Mouse (Mus musculus) MEL (cell line): ENCODE results near the gene Fgd2. TPM values are rescaled to one million over a fixed set of nuclear protein-coding genes. Genes with fewer than 3 reads are reported as not detected.

ENCODE experiments used
- DNase-seq: peaks from one replicate; pipeline ENCODE4 v3.0.0; 2011; ENCODE audit warnings: low read depth, low spot score
- H3K27ac ChIP-seq: 2 replicates; pipeline ENCODE4 v1.5.1; 2012; ENCODE audit warnings: low read depth, mild to moderate bottlenecking, control low read depth, low read length, moderate library complexity; ENCODE audit not compliant: control insufficient read depth
- H3K27me3 ChIP-seq, 2 experiments: fragments of 150-350 bp in 1 of 2; sonication (generic) in 1 of 2; 2 replicates each; pipeline ENCODE4 v1.6.1; 2012; ENCODE audit warnings: low read length in 2 of 2, mild to moderate bottlenecking in 2 of 2, improper control_type of control experiment in 1 of 2, moderate library complexity in 1 of 2; ENCODE audit not compliant: insufficient read depth in 2 of 2, control insufficient read depth in 1 of 2
- H3K36me3 ChIP-seq, 2 experiments: 2 replicates each; pipeline ENCODE4 v1.6.1; 2012 to 2014; ENCODE audit warnings: low read length in 2 of 2, improper control_type of control experiment in 1 of 2, inconsistent platforms in 1 of 2, mild to moderate bottlenecking in 1 of 2; ENCODE audit not compliant: insufficient read depth in 2 of 2, control insufficient read depth in 1 of 2
- H3K4me1 ChIP-seq, 2 experiments: fragments of 150-350 bp in 1 of 2; sonication (generic) in 1 of 2; 2 replicates each; pipeline ENCODE4 v1.6.1; 2012; ENCODE audit warnings: low read length in 2 of 2, improper control_type of control experiment in 1 of 2, mild to moderate bottlenecking in 1 of 2; ENCODE audit not compliant: insufficient read depth in 2 of 2, control insufficient read depth in 1 of 2
- H3K4me3 ChIP-seq, 2 experiments: fragments of 150-350 bp in 1 of 2; sonication (generic) in 1 of 2; 2 replicates each; pipeline ENCODE4 v1.5.1; 2012; ENCODE audit warnings: low read depth in 2 of 2, low read length in 2 of 2, mild to moderate bottlenecking in 2 of 2, moderate library complexity in 2 of 2, control low read depth in 1 of 2, improper control_type of control experiment in 1 of 2; ENCODE audit not compliant: control insufficient read depth in 1 of 2, insufficient read depth in 1 of 2
- H3K79me2 ChIP-seq: 2 replicates; pipeline ENCODE4 v1.6.1; 2012; ENCODE audit warnings: mild to moderate bottlenecking, low read length, moderate library complexity; ENCODE audit not compliant: control insufficient read depth, poor library complexity, insufficient read depth
- H3K9ac ChIP-seq: 2 replicates; pipeline ENCODE4 v1.6.1; 2012; ENCODE audit warnings: low read depth, mild to moderate bottlenecking, control low read depth, low read length, moderate library complexity; ENCODE audit not compliant: control insufficient read depth, poor library complexity, severe bottlenecking
- H3K9me3 ChIP-seq: fragments of 150-350 bp; sonication (generic); replicated peaks from 2 replicates; pipeline ENCODE4 v1.6.1; 2012; ENCODE audit warnings: mild to moderate bottlenecking, low read length, improper control_type of control experiment, moderate library complexity; ENCODE audit not compliant: insufficient read depth
- BHLHE40 ChIP-seq: IDR thresholded peaks from 2 replicates; pipeline ENCODE4 v1.6.1; 2012; ENCODE audit warnings: low read depth, mild to moderate bottlenecking, inconsistent platforms, low read length, improper control_type of control experiment, borderline replicate concordance
- CHD1 ChIP-seq: IDR thresholded peaks from 2 replicates; pipeline ENCODE4 v1.6.1; 2012; ENCODE audit warnings: low read depth, mild to moderate bottlenecking, inconsistent platforms, low read length, improper control_type of control experiment
- CHD2 ChIP-seq: IDR thresholded peaks from 2 replicates; pipeline ENCODE4 v1.6.1; 2011; ENCODE audit warnings: low read length, improper control_type of control experiment
- ELF1 ChIP-seq: IDR thresholded peaks from 2 replicates; pipeline ENCODE4 v1.6.1; 2014; ENCODE audit warnings: low read depth, mild to moderate bottlenecking, inconsistent platforms, low read length, improper control_type of control experiment, moderate library complexity
- EP300 ChIP-seq, 2 experiments: IDR thresholded peaks; 2 replicates each; pipeline ENCODE4 v1.6.1; 2011; ENCODE audit warnings: improper control_type of control experiment in 2 of 2, low read length in 2 of 2, low read depth in 1 of 2, mild to moderate bottlenecking in 1 of 2
- ETS1 ChIP-seq: IDR thresholded peaks from 2 replicates; pipeline ENCODE4 v1.6.1; 2012; ENCODE audit warnings: low read depth, mild to moderate bottlenecking, inconsistent platforms, low read length, improper control_type of control experiment, moderate library complexity
- GABPA ChIP-seq: IDR thresholded peaks from 2 replicates; pipeline ENCODE4 v1.6.1; 2012; ENCODE audit warnings: low read depth, mild to moderate bottlenecking, inconsistent platforms, low read length, improper control_type of control experiment, moderate library complexity
- HCFC1 ChIP-seq: IDR thresholded peaks from 2 replicates; pipeline ENCODE4 v1.6.1; 2012; ENCODE audit warnings: low read depth, mild to moderate bottlenecking, inconsistent platforms, low read length, improper control_type of control experiment, moderate library complexity
- JUND ChIP-seq: IDR thresholded peaks from 2 replicates; pipeline ENCODE4 v1.6.1; 2011; ENCODE audit warnings: low read depth, mild to moderate bottlenecking, improper control_type of control experiment, low read length
- MAFK ChIP-seq: IDR thresholded peaks from 2 replicates; pipeline ENCODE4 v1.6.1; 2011; ENCODE audit warnings: low read depth, mild to moderate bottlenecking, low read length, improper control_type of control experiment, borderline replicate concordance
- MAZ ChIP-seq: IDR thresholded peaks from 2 replicates; pipeline ENCODE4 v1.6.1; 2012; ENCODE audit warnings: low read depth, mild to moderate bottlenecking, inconsistent platforms, low read length, improper control_type of control experiment
- MXI1 ChIP-seq: IDR thresholded peaks from 2 replicates; pipeline ENCODE4 v1.6.1; 2011; ENCODE audit warnings: mild to moderate bottlenecking, low read depth, low read length, improper control_type of control experiment
- MYB ChIP-seq: IDR thresholded peaks from 2 replicates; pipeline ENCODE4 v1.6.1; 2011; ENCODE audit warnings: mild to moderate bottlenecking, low read depth, low read length, improper control_type of control experiment
- POLR2A ChIP-seq, 2 experiments: IDR thresholded peaks; 2 replicates each; pipeline ENCODE4 v1.6.1; 2011 to 2012; ENCODE audit warnings: low read length in 2 of 2, mild to moderate bottlenecking in 2 of 2, control low read depth in 1 of 2, improper control_type of control experiment in 1 of 2, low read depth in 1 of 2, moderate library complexity in 1 of 2; ENCODE audit not compliant: control insufficient read depth in 1 of 2, insufficient read depth in 1 of 2, poor library complexity in 1 of 2
- SMC3 ChIP-seq: IDR thresholded peaks from 2 replicates; pipeline ENCODE4 v1.6.1; 2011; ENCODE audit warnings: low read depth, low read length, improper control_type of control experiment
- USF1 ChIP-seq: IDR thresholded peaks from 2 replicates; pipeline ENCODE4 v1.6.1; 2014; ENCODE audit warnings: low read depth, mild to moderate bottlenecking, inconsistent platforms, low read length, improper control_type of control experiment, moderate library complexity
- polyA plus RNA-seq, 2 experiments: library from polyadenylated mRNA; stranded (reverse) in 1 of 2; unstranded in 1 of 2; fragments of >175 nt in 1 of 2; fragments of >200 nt in 1 of 2; gene quantifications; 2 replicates each; pipeline versions ENCODE4 v1.2.1 to v1.2.4; 2012; ENCODE audit warnings: low replicate concordance in 2 of 2, low read depth in 1 of 2; ENCODE audit not compliant: insufficient read length in 2 of 2, insufficient read depth in 1 of 2, missing spikeins in 1 of 2
- total RNA-seq: library from RNA; depleted of rRNA; stranded (reverse); fragments of 300-350 nt; gene quantifications from 2 replicates; pipeline ENCODE4 v1.2.3, GENCODE M21; 2012

Fgd2 gene
- total and polyA plus RNA-seq, 3 experiments = 0.23 to 0.39 TPM; not detected in 1

- TF ChIP-seq MAZ (peak; percentile 62; the same call in 1 of the 2 replicates), MYB (no peak), BHLHE40 (no peak), MAFK (no peak), JUND (no peak), CHD1 (no peak), ELF1 (no peak), MXI1 (peak; percentile 97), CHD2 (no peak), ETS1 (peak; percentile 12; the same call in 1 of the 2 replicates), USF1 (peak; percentile 71)
These were observed 37.0 kb downstream of the Fgd2 start (continued) for GRCm38 (mm10) chr17:29397480-29398433.

GRCm38 (mm10) chr17:29398434-29399026 lies 37.8 kb downstream of the Fgd2 start:
- H3K27ac ChIP-seq = peak overlapping the region; percentile 84
- peak overlapping the region; percentile 84 for H3K9ac ChIP-seq
- H3K4me1 ChIP-seq = peaks cover 0 to 32% of the 10 kb centered on the region in 2 experiments; a peak in 3 of 4 replicates
- peaks cover 0 to 18% of the 10 kb centered on the region in 2 experiments; a peak in 2 of 4 replicates for H3K36me3 ChIP-seq
- no peaks in the 10 kb centered on the region for H3K27me3 ChIP-seq
- no peak for DNase-seq
- no peaks in the 10 kb centered on the region; the same call in 1 of the 2 replicates for H3K79me2 ChIP-seq
- no peaks in the 10 kb centered on the region for H3K9me3 ChIP-seq
- peak overlapping the region; percentile 44 to 59 for H3K4me3 ChIP-seq
- TF ChIP-seq HCFC1 = no peak
- TF ChIP-seq POLR2A (IDR thresholded peaks at IDR 0.05; ENCODE audit: control insufficient read depth in 1 of 2, insufficient read depth in 1 of 2, low read depth in 1 of 2, low read length in 2 of 2, poor library complexity in 1 of 2) = peak in 1 of 2 experiments; percentile 4; a peak in 1 of 4 replicates
- no peak for TF ChIP-seq EP300 (IDR thresholded peaks at IDR 0.05; ENCODE audit: low read depth in 1 of 2, low read length in 2 of 2)

DNA sequence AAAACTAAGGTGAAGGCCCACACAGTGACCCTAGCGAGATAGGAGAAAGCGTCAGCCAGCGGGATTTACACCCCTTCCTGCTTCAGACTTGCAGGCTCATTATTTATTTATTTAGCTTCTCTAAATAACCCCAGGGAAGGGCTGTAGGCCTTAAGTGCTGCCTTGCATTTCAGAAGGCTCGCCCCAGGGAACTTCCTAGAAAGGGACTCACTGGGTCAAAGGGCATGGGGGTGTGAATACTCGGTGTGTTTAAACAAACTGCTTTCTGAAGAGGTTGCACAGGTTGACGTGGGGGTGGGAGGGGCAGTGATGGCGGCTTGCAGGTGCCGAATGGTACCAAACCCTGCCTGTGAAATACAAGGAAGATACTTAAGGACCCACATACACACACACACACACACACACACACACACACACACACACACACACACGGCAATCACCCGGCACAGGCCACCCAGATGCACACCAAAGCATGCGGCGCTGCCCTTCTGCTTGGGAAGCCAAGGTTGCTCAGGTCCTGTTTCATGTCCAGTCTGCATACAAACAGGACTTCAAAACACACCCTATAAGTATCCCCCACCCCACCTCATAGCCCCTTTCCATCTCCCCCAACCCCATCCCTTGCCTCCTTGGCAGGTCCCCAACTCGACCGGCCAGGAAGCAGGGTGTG lies 38.7 kb downstream of the Fgd2 start:
- H3K79me2 ChIP-seq = no peaks in the 10 kb centered on the region; the same call in 1 of the 2 replicates
- TF ChIP-seq SMC3 = no peak
- TF ChIP-seq GABPA = no peak
- no peak for TF ChIP-seq HCFC1
- TF ChIP-seq ETS1 = no peak
- no peak for TF ChIP-seq ELF1
- H3K27ac ChIP-seq = no peak overlapping the region
- H3K9me3 ChIP-seq = no peaks in the 10 kb centered on the region
- no peaks in the 10 kb centered on the region for H3K27me3 ChIP-seq
- H3K4me3 ChIP-seq = no peak overlapping the region
- peaks cover 0 to 18% of the 10 kb centered on the region in 2 experiments; a peak in 2 of 4 replicates for H3K36me3 ChIP-seq
- H3K4me1 ChIP-seq = peaks cover 0 to 32% of the 10 kb centered on the region in 2 experiments; a peak in 3 of 4 replicates
- no peak overlapping the region for H3K9ac ChIP-seq
- DNase-seq = no peak
